Mouse (Mus musculus) liver, postnatal 0 days (tissue): ENCODE measurements around the gene Gja4.

Experiments
- CTCF ChIP-seq: sonication (generic); IDR thresholded peaks from 2 replicates; pipeline ENCODE4 v1.5.1; 2016; ENCODE audit warnings: antibody characterized with exemption, low read depth
- EP300 ChIP-seq: IDR thresholded peaks from 2 replicates; pipeline ENCODE4 v1.6.1; 2016; ENCODE audit warnings: antibody characterized with exemption, low read depth, mild to moderate bottlenecking

- no peak for TF ChIP-seq CTCF
- TF ChIP-seq EP300, result no peak
These were observed 50.2 kb downstream of the Gja4 start for GRCm38 (mm10) chr4:127263438-127264182.
